18 mouse cellular contexts compared by ENCODE assay signal in the genomic region with DNA sequence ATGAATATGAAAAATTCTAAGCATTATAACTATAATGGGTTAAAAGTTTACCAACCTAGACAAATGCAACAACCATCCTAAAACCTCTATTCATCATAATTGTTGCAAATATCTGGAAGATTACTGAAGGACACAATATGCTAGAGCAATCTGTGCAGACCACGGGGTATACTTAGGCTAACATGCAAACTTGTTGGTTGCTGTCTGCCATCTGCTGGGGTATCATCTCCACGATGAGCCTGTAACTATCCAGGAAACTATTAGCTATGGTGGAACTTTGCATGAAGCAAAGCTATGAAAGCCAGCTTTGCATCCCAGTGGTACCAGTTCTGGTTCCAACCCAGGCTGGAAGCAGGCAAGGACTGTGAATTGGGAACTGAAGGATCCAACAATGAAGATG. TPM values are rescaled to one million over a fixed set of nuclear protein-coding genes. Genes with fewer than 3 reads are reported as not detected.
A peak's percentile ranks its signal among the peaks of the same experiment; 100 is the strongest.
DNase-seq lines count a peak whose midpoint lies in the region; TF ChIP-seq lines count a peak whose summit lies in the region.
"Had no signal": no experiment of that assay in that cellular context is flagged by ENCODE, and none has a peak within 500 bp of the region (broad histone marks: within the 10 kb centered on the region; RNA-seq: fewer than 3 reads in every experiment).

No protein-coding gene starts in this region.

- TF ChIP-seq RAD21 in CH12.LX (IDR thresholded peaks at IDR 0.05; ENCODE audit: low read depth, low read length), result peak; percentile 34

- peaks cover 0 to 12% of the 10 kb centered on the region in 2 experiments; a peak in 2 of 4 replicates for H3K4me1 ChIP-seq in CH12.LX (ENCODE audit: control insufficient read depth in 1 of 2, insufficient read depth in 2 of 2)
- H3K4me1 ChIP-seq: embryonic facial prominence, embryonic 12.5 days; forebrain, embryonic 10.5 days; limb, embryonic 15.5 days had no signal

- H3K9ac ChIP-seq in CH12.LX (ENCODE audit: insufficient read depth, low read depth), result no peak overlapping the region
- H3K9ac ChIP-seq: embryonic facial prominence, embryonic 12.5 days; limb, embryonic 15.5 days had no signal

- H3K9me3 ChIP-seq in CH12.LX (replicated peaks; ENCODE audit: low read length), result no peaks in the 10 kb centered on the region
- H3K9me3 ChIP-seq: embryonic facial prominence, embryonic 12.5 days; forebrain, embryonic 10.5 days; limb, embryonic 15.5 days had no signal

- peak; percentile 57 to 60 for DNase-seq in cerebellum, postnatal 10 days
- DNase-seq in cerebellum, adult 8-10 months, result no peak
- no peak for DNase-seq in left cerebral cortex, adult 2 months (ENCODE audit: extremely low spot score in 1 of 2, low spot score in 2 of 2)
- DNase-seq in left cerebral cortex, adult 8-10 months (ENCODE audit: low spot score in 2 of 2), result no peak
- DNase-seq in CH12.LX (ENCODE audit: extremely low read depth), result no peak
- peak; percentile 39 for DNase-seq in layer of hippocampus, adult 9-10 months (ENCODE audit: low spot score)
- no peak for DNase-seq in embryo, embryonic 11 days
- DNase-seq in urinary bladder, postnatal 14 days (ENCODE audit: low spot score), result no peak
- DNase-seq: cerebellum, adult 11-12 months; gastrocnemius, adult 2 months; heart, adult 11 months; kidney, postnatal 10 days; lung, adult 2 months; right cerebral cortex, postnatal 25 days; thymus, adult 18-20 months had no signal

- no peak overlapping the region for H3K4me2 ChIP-seq in CH12.LX (ENCODE audit: insufficient read depth, low read depth, poor library complexity, severe bottlenecking)
- H3K4me2 ChIP-seq: embryonic facial prominence, embryonic 12.5 days; limb, embryonic 15.5 days had no signal

- H3K27me3 ChIP-seq in CH12.LX (replicated peaks), result no peaks in the 10 kb centered on the region
- H3K27me3 ChIP-seq: embryonic facial prominence, embryonic 12.5 days; limb, embryonic 15.5 days had no signal

- intact Hi-C loops in left cerebral cortex, adult 2 months (cut with DNase I), result loop anchor here (5.0 kb wide), 2 partner anchors 138 to 163 kb away; no protein-coding TSS in a partner anchor

- H3K4me3 ChIP-seq in left cerebral cortex, adult 2 months, result no peak overlapping the region
- no peak overlapping the region for H3K4me3 ChIP-seq in CH12.LX (replicated peaks in 1 of 3; ENCODE audit: low read depth in 2 of 3, low read length in 2 of 3, poor library complexity in 1 of 3)
- H3K4me3 ChIP-seq: embryonic facial prominence, embryonic 12.5 days; forebrain, embryonic 10.5 days; gastrocnemius, adult 2 months; limb, embryonic 15.5 days had no signal

- peak; percentile 21; the same call in 1 of the 2 replicates for TF ChIP-seq CTCF in left cerebral cortex, adult 2 months (IDR thresholded peaks at IDR 0.05)
- peak in 1 of 2 experiments; percentile 37; a peak in 2 of 4 replicates for TF ChIP-seq CTCF in CH12.LX (conservative IDR thresholded peaks at IDR 0.05 in 1 of 2, IDR thresholded peaks at IDR 0.05 in 1 of 2; ENCODE audit: low read depth in 2 of 2, low read length in 2 of 2)

- no peaks in the 10 kb centered on the region for H3K79me2 ChIP-seq in CH12.LX (replicated peaks; ENCODE audit: control insufficient read depth, extremely low read depth, insufficient read depth, poor library complexity, severe bottlenecking)

- no peak overlapping the region for H3K27ac ChIP-seq in left cerebral cortex, adult 2 months
- no peak overlapping the region for H3K27ac ChIP-seq in CH12.LX (ENCODE audit: insufficient read depth, low read depth)
- H3K27ac ChIP-seq: embryonic facial prominence, embryonic 12.5 days; forebrain, embryonic 10.5 days; gastrocnemius, adult 2 months; limb, embryonic 15.5 days had no signal

- H3K36me3 ChIP-seq in CH12.LX (replicated peaks in 1 of 2; ENCODE audit: control insufficient read depth in 1 of 2, insufficient read depth in 1 of 2, low read length in 1 of 2), result no peaks in the 10 kb centered on the region
- H3K36me3 ChIP-seq: embryonic facial prominence, embryonic 12.5 days; forebrain, embryonic 10.5 days; limb, embryonic 15.5 days had no signal

- dilution Hi-C loops in CH12.LX (cut with MboI; ENCODE audit: extremely low pct_ligation_motif_present, extremely low pct_unique_long_range_greater_than_20kb, low sequenced_read_pairs), result no loop called here

- in situ Hi-C loops in CH12.LX (cut with MboI; ENCODE audit: low pct_ligation_motif_present, low pct_unique_long_range_greater_than_20kb, low sequenced_read_pairs), result loop anchor here (10.0 kb wide), 1 partner anchor 190 kb away; no protein-coding TSS in a partner anchor

- no peak for TF ChIP-seq EP300 in CH12.LX (IDR thresholded peaks at IDR 0.05; ENCODE audit: low read length)

- no peak for TF ChIP-seq POLR2A in CH12.LX (IDR thresholded peaks at IDR 0.05; ENCODE audit: low read depth, low read length)

TF ChIP-seq in CH12.LX, 34 proteins besides CTCF, POLR2A, EP300 and RAD21:
- no peak for TF ChIP-seq ZNF384 (IDR thresholded peaks at IDR 0.05; ENCODE audit: low read depth, low read length)
- TF ChIP-seq PAX5 (IDR thresholded peaks at IDR 0.05; ENCODE audit: low read length), result no peak
- TF ChIP-seq ZC3H11A (IDR thresholded peaks at IDR 0.05; ENCODE audit: low read depth, low read length), result no peak
- no peak for TF ChIP-seq TBP (conservative IDR thresholded peaks at IDR 0.05; ENCODE audit: low read depth, low read length)
- no peak for TF ChIP-seq TCF12 (IDR thresholded peaks at IDR 0.05; ENCODE audit: low read depth, low read length)

RNA-seq across cellular contexts. Expression of gene Cd1d1, which starts 24.1 kb away (rescaled TPM):
- 1 to 10 TPM in 1 of 2 experiments, under 1 TPM in 1; 0.57 to 1.0 TPM for total RNA-seq in left cerebral cortex, adult 2 months (2021)
- total RNA-seq in left cerebral cortex, adult 8-10 months (2022), result 1 to 10 TPM in 3 of 4 experiments, under 1 TPM in 1; 0.78 to 1.8 (median 1.3) TPM
- total RNA-seq in CH12.LX (2012; rRNA removed) (2.4 and 3.0 TPM in 2 replicates), CH12.LX (2014; rRNA removed) (5.9 and 6.3 TPM in 2 replicates)
- polyA plus RNA-seq in CH12.LX (2012; ENCODE audit: insufficient read length, low read depth), result 6.8 and 7.1 TPM in 2 replicates

RNA-seq across cellular contexts. Expression of gene Dclk2, which starts 54.5 kb away (rescaled TPM):
- total RNA-seq in left cerebral cortex, adult 2 months (2021), result 10 to 100 TPM; 55.6 to 62.8 TPM
- total RNA-seq in left cerebral cortex, adult 8-10 months (2022), result 10 to 100 TPM; 61.3 to 67.7 (median 64.5) TPM
- total RNA-seq in CH12.LX (2012; rRNA removed) (0.71 and 0.93 TPM in 2 replicates), CH12.LX (2014; rRNA removed) (0.84 and 1.0 TPM in 2 replicates)
- 2.0 and 2.5 TPM in 2 replicates for polyA plus RNA-seq in CH12.LX (2012; ENCODE audit: insufficient read length, low read depth)

Comparison
In these comparisons a context has a peak if more than half of its experiments do, and no peak if none do; other contexts are left out.
1. DNase-seq: peak in cerebellum, postnatal 10 days (2 of 2) and layer of hippocampus, adult 9-10 months (single experiment); none in cerebellum, adult 8-10 months (single experiment), left cerebral cortex, adult 2 months (0 of 2), left cerebral cortex, adult 8-10 months (0 of 2), CH12.LX (single experiment), embryo, embryonic 11 days (single experiment) and urinary bladder, postnatal 14 days (single experiment).
2. RNA of gene Dclk2, which starts 54.5 kb away (total RNA-seq): 61.3 to 67.7 TPM in left cerebral cortex, adult 8-10 months and 55.6 to 62.8 TPM in left cerebral cortex, adult 2 months; 0.71 to 1.0 TPM in CH12.LX; every median in the first group is over 10 times any median in the second.